Mouse (Mus musculus) kidney, postnatal 36 days (tissue): ENCODE results near the gene Pard3.
A peak's percentile ranks its signal among the peaks of the same experiment; 100 is the strongest.

ENCODE experiments used
- DNase-seq, 2 experiments: peaks; one replicate each; pipeline ENCODE4 v3.0.0; 2021 to 2022; ENCODE audit warnings: mixed read lengths in 2 of 2

Gene Pard3

GRCm38 (mm10) chr8:127063551-127064360 is at the start of gene Pard3:
TSS of gene Pard3 (plus strand) at chr8:127063893.
- DNase-seq = peak; percentile 79 to 84

GRCm38 (mm10) chr8:127021830-127022229 is 41.9 kb upstream of the Pard3 start:
- no peak for DNase-seq

- DNase-seq = no peak
Observed at GRCm38 (mm10) chr8:127025256-127025717, 38.4 kb upstream of the Pard3 start.

- DNase-seq = no peak
Observed at GRCm38 (mm10) chr8:127025775-127026174, 37.9 kb upstream of the Pard3 start.

DNA sequence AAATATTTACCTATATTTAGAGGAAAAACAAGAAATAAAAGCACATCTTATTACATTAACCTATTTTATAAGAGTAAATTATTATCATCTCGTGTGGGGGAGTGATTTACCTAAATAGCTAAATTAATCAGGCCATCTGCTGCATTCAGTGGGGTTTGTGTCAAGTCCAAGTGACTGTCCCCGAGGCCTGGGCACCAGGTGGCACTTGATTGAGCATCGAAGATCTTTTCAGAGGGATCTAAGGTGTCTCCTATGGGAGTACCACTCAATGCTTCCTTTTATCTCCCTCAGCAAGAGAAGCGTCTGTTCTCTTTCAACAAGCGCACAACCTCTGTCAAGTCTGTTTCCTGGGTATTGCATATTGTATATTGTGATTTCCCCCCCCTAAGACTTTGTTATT is 32.2 kb upstream of the Pard3 start:
- no peak for DNase-seq

DNA sequence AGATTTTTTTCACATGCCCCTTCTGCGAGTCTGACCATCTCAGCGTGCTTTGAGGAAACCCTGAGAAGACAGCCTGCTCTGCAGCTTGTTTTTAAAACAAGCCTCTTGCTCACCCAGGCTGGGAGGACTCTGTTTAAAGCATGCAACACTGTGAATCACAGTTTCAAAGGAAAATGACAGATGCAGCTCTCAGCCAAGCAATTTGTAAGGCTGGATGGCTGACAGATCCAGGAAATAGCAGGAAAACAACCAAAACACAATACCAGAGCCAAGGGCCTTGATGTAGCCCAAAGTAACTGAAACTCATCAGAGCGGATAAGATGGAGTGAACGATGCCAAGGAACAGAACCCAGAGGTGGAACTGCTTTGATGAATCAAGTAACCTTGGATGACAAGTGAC is 24.8 kb upstream of the Pard3 start:
- no peak for DNase-seq

DNA sequence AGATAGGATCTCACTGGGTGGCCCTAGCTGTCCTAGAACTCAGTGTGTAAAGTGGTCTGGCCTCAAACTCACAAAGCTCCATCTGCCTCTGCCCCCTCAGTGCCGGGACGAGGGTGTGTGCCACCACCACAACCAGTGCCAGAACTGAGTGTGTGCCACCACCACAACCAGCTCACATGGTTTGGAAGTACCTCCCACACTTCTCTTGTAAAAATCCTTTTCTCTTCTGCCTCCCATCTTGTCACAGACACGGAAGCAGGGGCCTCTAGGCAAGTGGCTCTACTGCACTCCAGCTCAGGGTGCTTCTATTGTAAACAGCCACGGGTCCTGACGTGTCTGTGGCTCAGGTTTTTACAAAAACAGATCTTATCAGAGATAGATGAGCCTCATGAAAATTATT is 13.7 kb upstream of the Pard3 start:
- DNase-seq = no peak

- DNase-seq = no peak
Observed at GRCm38 (mm10) chr8:127052132-127052531, 11.6 kb upstream of the Pard3 start.

DNA sequence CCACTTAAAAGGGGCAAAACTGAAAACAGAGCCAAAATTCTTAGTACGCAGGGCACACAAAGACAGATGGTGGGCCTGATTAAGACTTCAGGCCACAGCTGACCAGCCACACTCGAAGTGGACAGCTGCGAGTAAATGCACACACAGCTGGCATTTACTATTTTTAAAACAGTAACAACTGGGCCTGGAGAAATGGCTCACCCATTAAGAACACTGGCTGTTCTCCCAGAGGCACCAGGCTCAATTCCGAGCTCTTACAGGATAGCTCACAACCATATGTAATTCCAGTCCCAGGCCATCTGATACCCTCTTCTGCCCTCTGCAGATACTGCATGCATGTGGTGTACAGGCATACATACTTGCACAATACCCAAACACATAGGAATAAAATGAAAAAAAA is 8.6 kb upstream of the Pard3 start:
- DNase-seq = no peak

- DNase-seq = no peak
Observed at GRCm38 (mm10) chr8:127058759-127059158, 4.9 kb upstream of the Pard3 start.

DNA sequence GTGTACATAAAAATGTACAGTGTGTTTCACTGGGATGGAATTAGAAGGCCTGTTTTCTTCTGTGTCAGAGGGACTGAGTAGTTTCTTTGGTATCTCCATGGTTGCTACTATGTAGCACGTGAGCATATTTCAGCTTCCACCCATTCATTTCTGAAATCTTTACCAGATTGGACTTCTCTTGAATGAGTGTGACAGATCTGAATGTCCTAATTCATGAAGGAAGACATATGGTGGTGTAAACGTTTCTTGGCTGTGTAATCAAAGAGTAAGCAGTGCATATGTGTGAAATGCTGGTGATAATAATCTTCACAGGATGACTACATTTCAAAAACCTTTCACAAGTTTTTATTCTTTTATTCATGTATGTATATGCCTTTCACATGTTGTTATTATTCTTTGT is 3.9 kb upstream of the Pard3 start:
- DNase-seq = no peak

DNA sequence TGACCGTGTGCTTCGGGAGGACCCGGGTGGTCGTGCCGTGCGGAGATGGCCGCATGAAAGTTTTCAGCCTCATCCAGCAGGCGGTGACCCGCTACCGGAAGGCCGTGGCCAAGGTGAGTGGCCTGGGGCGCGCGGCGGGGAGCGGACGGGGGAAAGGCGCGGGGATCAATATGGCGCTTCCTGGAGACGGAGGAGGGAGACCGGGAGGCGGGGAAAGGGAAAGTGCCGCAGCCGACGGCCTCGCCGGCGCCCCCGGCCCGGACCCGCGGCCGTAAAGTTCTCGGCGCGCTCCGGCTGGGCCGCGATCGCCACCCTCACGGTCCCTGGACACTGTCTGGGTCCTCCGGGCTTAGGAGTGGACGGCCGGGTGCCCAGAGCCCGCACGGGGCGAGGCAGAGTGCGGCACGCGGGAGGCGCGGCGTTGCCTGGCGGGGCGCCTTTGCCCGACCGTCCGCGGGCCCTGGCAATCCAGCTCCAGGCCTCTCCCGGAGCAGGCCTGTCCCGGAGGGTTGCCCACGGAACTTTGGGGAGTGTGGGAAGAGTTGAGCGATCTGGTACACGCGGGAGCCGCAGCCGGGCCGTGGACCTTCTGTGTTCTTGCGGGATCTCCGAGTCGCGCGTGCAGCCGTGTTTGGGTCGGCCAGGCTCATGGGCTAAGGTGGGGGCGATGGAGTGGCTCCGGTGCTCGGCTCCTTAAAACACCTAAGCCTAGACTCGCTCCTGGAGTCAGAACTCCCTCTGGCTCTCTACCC is 844 bp downstream of the Pard3 start:
- peak; percentile 43 to 74 for DNase-seq

DNA sequence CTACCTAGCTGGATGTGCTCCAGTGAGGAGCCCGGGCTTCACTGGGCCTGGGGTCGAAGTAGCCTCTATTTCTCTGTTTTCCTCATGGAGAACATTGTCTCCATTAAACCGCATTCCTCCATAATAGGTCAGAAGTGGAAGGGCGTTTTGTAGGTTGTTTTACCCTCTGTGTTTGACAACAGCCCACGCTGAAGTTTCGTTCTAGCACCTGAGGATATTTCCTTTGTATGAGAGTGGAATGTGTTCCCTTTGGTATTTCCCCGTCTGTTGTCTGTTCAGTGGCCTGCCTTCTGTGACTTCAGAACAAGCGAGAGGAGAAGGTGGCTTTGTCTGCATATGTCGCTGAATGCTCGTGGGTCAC is 1.4 kb downstream of the Pard3 start:
- no peak for DNase-seq

GRCm38 (mm10) chr8:127065791-127066190 is 2.1 kb downstream of the Pard3 start:
- no peak for DNase-seq

DNA sequence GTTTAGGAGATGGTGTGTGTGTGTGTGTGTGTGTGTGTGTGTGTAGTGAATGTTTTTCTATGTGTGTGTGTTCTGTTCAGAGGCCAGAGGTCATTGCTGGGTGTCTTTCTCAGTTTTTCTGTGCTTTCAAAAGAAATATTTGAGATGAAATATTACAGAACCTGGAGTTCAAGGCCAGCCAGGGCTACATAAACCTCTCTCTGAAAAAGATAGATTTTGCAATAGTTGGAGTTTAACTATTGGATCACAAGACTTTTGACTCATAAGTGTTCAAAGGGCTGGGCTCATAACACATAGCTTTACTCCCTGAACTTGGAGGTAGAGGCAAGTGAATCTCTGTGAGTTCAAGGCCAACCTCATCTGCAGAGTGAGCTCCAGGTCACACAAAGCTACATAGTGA is 2.8 kb downstream of the Pard3 start:
- no peak for DNase-seq

- no peak for DNase-seq
Observed at GRCm38 (mm10) chr8:127068719-127069118, 5.0 kb downstream of the Pard3 start.

DNA sequence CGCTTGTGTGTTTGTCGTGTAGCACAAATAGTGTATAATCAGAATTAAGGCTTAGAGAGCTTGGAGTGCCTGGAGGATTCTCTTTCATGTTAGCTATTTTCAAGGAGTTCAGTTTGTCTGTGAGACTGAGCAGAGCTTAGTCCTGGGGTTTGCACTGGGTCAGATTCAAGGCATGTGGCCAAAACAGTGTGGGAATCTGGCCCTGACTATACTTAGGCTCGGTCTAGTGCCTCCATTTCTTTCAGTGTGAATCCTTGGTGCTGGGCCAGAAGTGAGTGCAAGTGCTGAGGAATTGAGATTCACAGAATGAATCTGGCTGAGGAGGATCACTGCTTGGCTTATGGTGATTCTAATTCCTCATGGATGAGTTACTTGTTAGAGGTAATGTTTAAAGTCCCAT is 6.5 kb downstream of the Pard3 start:
- peak; percentile 80 to 81 for DNase-seq

DNA sequence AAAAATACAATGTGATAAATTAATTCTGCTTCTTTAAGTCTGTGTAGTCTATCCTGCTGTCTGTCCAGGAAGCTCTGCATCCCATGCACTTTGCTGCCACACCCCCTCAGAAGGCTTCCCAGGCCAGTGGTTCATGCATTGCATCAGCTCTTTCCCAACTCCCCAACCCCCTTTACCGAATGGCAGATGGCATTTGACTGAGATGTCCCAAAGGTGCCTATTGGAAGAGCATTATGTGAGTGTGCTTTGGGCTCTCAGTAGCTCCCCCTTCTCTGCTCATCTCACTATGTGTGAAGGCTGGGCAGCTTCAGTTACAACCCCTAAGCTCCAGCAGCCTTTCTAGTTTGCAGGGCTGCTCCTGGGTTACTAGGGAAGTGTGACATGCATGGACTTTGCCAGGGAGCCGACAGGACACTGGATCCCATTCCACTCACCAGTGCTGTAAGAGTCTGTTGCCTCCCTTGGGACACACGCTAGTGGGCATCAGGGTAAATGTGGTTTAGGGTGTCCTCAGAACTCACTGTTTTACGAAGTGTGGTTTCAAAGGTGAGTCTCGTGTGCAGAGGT is 9.4 kb downstream of the Pard3 start:
- no peak for DNase-seq

GRCm38 (mm10) chr8:127076511-127076910 is 12.8 kb downstream of the Pard3 start:
- peak; percentile 85 to 87 for DNase-seq

DNA sequence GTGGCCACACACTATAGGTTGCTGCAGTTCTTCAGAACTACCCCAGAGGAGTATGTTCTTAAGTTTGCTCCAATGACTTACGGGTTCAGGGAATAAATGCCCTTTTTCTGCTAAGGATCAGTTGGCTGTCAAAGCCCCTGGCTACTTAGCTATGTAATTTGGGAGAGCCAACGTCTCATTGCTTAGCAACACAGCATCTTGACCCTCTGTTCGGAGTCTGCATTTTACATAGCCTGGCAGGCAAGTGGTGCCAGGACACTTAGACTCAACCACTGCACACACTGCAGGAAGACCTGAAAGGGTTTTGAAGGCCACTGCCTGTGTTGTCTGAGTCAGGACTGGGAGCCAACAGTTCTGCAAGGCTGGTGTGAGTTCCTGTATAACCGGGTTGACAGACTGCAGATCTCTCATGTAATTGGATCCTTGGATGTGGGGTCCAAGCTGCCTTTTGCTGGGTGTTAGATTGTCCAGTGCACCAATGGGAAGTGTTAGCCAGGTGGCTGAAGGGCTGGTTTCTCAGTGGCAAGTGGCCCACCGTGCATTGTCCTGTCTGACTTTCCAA is 15.6 kb downstream of the Pard3 start:
- DNase-seq = no peak

DNA sequence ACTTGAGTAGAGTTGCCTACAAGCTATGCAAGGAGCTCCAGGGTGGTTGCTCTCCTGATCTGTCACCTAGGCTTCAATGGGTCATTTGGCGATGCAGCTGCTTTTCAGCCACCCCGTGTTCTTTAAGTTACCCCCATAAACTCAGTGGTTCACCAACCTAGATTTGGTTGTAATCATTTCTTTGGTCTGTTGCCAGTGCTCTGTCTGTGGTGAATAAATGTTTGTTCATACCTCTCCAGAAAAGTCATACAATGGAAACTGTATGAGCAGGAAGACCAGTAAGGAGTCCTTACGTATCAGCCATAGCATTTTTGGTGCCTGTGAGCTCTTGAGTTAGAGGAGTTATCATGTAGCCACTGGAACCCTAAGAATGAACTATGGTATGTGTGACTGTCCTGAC is 17.6 kb downstream of the Pard3 start:
- DNase-seq = no peak

DNA sequence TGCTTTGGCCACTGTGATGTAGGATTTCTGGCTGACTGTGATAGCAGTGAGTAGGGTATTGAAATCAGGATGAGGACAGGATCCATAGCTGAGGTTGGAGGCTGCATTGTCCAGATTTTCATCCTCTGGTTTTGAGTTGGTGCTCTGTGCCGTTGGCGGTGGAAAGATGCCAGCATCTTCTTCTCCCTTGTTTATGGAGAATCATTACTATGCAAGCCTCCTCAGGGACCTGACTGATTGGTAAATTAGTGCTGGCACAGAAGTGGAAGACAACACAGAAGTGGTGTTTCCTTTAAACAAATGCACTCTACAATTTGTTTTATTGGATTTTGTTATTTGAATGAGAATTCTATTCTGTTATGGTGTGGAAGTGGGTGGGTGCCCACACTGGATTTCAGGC is 18.8 kb downstream of the Pard3 start:
- DNase-seq = no peak

DNA sequence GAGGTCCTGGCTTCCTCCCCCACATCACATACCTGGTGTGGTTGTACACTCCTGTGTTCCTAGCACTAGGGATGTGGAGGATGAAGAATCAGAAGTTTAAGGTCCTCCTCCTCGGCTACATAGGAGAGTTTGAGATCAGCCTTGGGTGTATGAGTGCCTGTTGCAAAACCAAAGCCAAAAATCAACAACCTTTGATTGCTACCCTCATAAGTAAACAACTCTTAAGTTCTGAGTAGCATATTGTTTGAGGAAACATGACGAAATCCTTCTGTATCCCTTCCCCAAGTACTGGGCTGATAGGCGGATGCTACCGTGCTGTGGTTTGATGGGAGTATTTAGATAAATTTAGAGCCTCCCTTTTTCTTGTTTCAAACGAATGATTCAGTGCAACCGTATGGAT is 20.9 kb downstream of the Pard3 start:
- no peak for DNase-seq

- DNase-seq = no peak
Observed at GRCm38 (mm10) chr8:127087434-127087833, 23.7 kb downstream of the Pard3 start.
